Mouse (Mus musculus) embryonic facial prominence, embryonic 11.5 days (tissue): ENCODE data around the gene AC131692.1. TPM values are rescaled to one million over a fixed set of nuclear protein-coding genes. Genes with fewer than 3 reads are reported as not detected.

Experiments
- ATAC-seq: fragments of 200-750 bp; cut with Nextera tagmentation; replicated peaks from 2 replicates; pipeline ENCODE4 v1.8.0; 2017; ENCODE audit warnings: low read depth; ENCODE audit not compliant: insufficient number of reproducible peaks, low FRiP score, low TSS enrichment
- DNase-seq: peaks from one replicate; pipeline ENCODE4 v3.0.0-alpha.2; 2015; ENCODE audit warnings: low spot score
- H3K27ac ChIP-seq: fragments of 300-500 bp; sonication (generic); replicated peaks from 2 replicates; pipeline ENCODE4 v1.5.1; 2014; ENCODE audit warnings: mild to moderate bottlenecking, low read depth, low read length, control low read depth
- H3K27me3 ChIP-seq: fragments of 300-500 bp; sonication (generic); 2 replicates; pipeline ENCODE4 v1.6.1; 2014; ENCODE audit warnings: mild to moderate bottlenecking, low read length, moderate library complexity, mixed read lengths; ENCODE audit not compliant: control insufficient read depth, insufficient read depth
- H3K36me3 ChIP-seq: fragments of 300-500 bp; sonication (generic); replicated peaks from 2 replicates; pipeline ENCODE4 v1.6.1; 2014; ENCODE audit warnings: low read depth, mild to moderate bottlenecking, low read length, moderate library complexity, mixed read lengths; ENCODE audit not compliant: control insufficient read depth, insufficient read depth
- H3K4me1 ChIP-seq: fragments of 300-500 bp; sonication (generic); 2 replicates; pipeline ENCODE4 v1.6.1; 2014; ENCODE audit warnings: low read length, mixed read lengths; ENCODE audit not compliant: control insufficient read depth, insufficient read depth
- H3K4me2 ChIP-seq: fragments of 300-500 bp; sonication (generic); 2 replicates; pipeline ENCODE4 v1.6.1; 2014; ENCODE audit warnings: low read depth, mild to moderate bottlenecking, control low read depth, low read length, moderate library complexity
- H3K4me3 ChIP-seq: fragments of 300-500 bp; sonication (generic); 2 replicates; pipeline ENCODE4 v1.5.1; 2014; ENCODE audit warnings: low read depth, low read length, control low read depth
- H3K9ac ChIP-seq: fragments of 300-500 bp; sonication (generic); replicated peaks from 2 replicates; pipeline ENCODE4 v1.6.1; 2014; ENCODE audit warnings: mild to moderate bottlenecking, control low read depth, low read length
- H3K9me3 ChIP-seq: fragments of 300-500 bp; sonication (generic); replicated peaks from 2 replicates; pipeline ENCODE4 v1.6.1; 2016; ENCODE audit warnings: mild to moderate bottlenecking, low read length, inconsistent platforms, mixed read lengths; ENCODE audit not compliant: control insufficient read depth
- WGBS: fragments of 180-500 bp; shearing (Covaris S2); extraction: QIAGEN DNeasy Blood & Tissue Kit; methylation state at CpG from one replicate; pipeline ENCODE4 v1.1.7; 2014; 5-methylcytosine and 5-hydroxymethylcytosine counted together
- polyA plus RNA-seq: library from polyadenylated mRNA; unstranded; fragments of >200 nt; fragmentation: Nextera tagmentation; extraction: Ambion mirVana; gene quantifications from 2 replicates; pipeline ENCODE4 v1.2.1, GENCODE M21; 2014

The AC131692.1 gene
- polyA plus RNA-seq, 1 experiment from 2014 or later, result not detected

- no peak for DNase-seq
- Histone ChIP-seq H3K27ac (no peak overlapping the region), H3K9me3 (no peaks in the 10 kb centered on the region), H3K36me3 (no peaks in the 10 kb centered on the region; the same call in 1 of the 2 replicates), H3K4me1 (peaks cover 8% of the 10 kb centered on the region), H3K4me3 (peak overlapping the region; percentile 89), H3K4me2 (peak overlapping the region; percentile 95), H3K27me3 (no peaks in the 10 kb centered on the region), H3K9ac (peak overlapping the region; percentile 92)
- no peak for ATAC-seq
- WGBS, result 69% methylated on average over 5 of the region's 5 CpGs
Measured at GRCm38 (mm10) chr19:6062418-6062817, 31.8 kb upstream of the AC131692.1 start.

GRCm38 (mm10) chr19:6063081-6063480, 31.1 kb upstream of the AC131692.1 start:
- H3K4me2 ChIP-seq, result no peak overlapping the region
- no peak for ATAC-seq
- H3K27me3 ChIP-seq, result no peaks in the 10 kb centered on the region
- no peaks in the 10 kb centered on the region for H3K9me3 ChIP-seq
- no peaks in the 10 kb centered on the region; the same call in 1 of the 2 replicates for H3K36me3 ChIP-seq
- no peak overlapping the region for H3K9ac ChIP-seq
- peaks cover 8% of the 10 kb centered on the region for H3K4me1 ChIP-seq
- 94% methylated on average over 6 of the region's 6 CpGs for WGBS
- DNase-seq, result no peak
- no peak overlapping the region for H3K27ac ChIP-seq
- H3K4me3 ChIP-seq, result no peak overlapping the region

GRCm38 (mm10) chr19:6066571-6066970, 27.6 kb upstream of the AC131692.1 start:
- no peaks in the 10 kb centered on the region for H3K9me3 ChIP-seq
- H3K4me1 ChIP-seq, result peaks cover 8% of the 10 kb centered on the region
- H3K4me3 ChIP-seq, result peak overlapping the region; percentile 47
- 33% methylated on average over 5 of the region's 5 CpGs for WGBS
- no peaks in the 10 kb centered on the region for H3K27me3 ChIP-seq
- DNase-seq, result no peak
- H3K4me2 ChIP-seq, result peak overlapping the region; percentile 86
- ATAC-seq, result no peak
- no peak overlapping the region for H3K27ac ChIP-seq
- no peaks in the 10 kb centered on the region; the same call in none of the 2 replicates for H3K36me3 ChIP-seq
- peak overlapping the region; percentile 61 for H3K9ac ChIP-seq

- Histone ChIP-seq H3K27ac (peak overlapping the region; percentile 52; the same call in 1 of the 2 replicates), H3K36me3 (no peaks in the 10 kb centered on the region; the same call in none of the 2 replicates), H3K9ac (peak overlapping the region; percentile 61), H3K9me3 (no peaks in the 10 kb centered on the region), H3K4me3 (peak overlapping the region; percentile 47), H3K4me1 (peaks cover 6% of the 10 kb centered on the region), H3K4me2 (peak overlapping the region; percentile 86), H3K27me3 (no peaks in the 10 kb centered on the region)
- ATAC-seq (peak; percentile 57), DNase-seq (peak; percentile 88)
- under 1% methylated on average over 29 of the region's 30 CpGs for whole genome bisulfite sequencing
Measured at GRCm38 (mm10) chr19:6067011-6067723, 27.1 kb upstream of the AC131692.1 start.

- H3K36me3 ChIP-seq, result no peaks in the 10 kb centered on the region; the same call in none of the 2 replicates
- H3K4me2 ChIP-seq, result peak within 1 kb of the TSS; percentile 86
- H3K9ac ChIP-seq, result peak within 1 kb of the TSS; percentile 61
- no peaks in the 10 kb centered on the region for H3K9me3 ChIP-seq
- 9% methylated on average over 33 of the region's 33 CpGs for WGBS
- peaks cover 2% of the 10 kb centered on the region for H3K4me1 ChIP-seq
- DNase-seq (peak; percentile 93), ATAC-seq (peak; percentile 92)
- H3K27ac ChIP-seq, result peak within 1 kb of the TSS; percentile 52; the same call in 1 of the 2 replicates
- H3K4me3 ChIP-seq, result peak within 1 kb of the TSS; percentile 47
- no peaks in the 10 kb centered on the region for H3K27me3 ChIP-seq
Measured at GRCm38 (mm10) chr19:6067724-6068415, 26.3 kb upstream of the AC131692.1 start, which contains the start of gene Tm7sf2. Tm7sf2 (minus strand) TSS chr19:6068373.

- ATAC-seq, result no peak
- H3K36me3 ChIP-seq, result no peaks in the 10 kb centered on the region; the same call in none of the 2 replicates
- no peak overlapping the region for H3K27ac ChIP-seq
- DNase-seq, result no peak
- no peak overlapping the region for H3K9ac ChIP-seq
- H3K9me3 ChIP-seq, result no peaks in the 10 kb centered on the region
- H3K4me1 ChIP-seq, result peaks cover 2% of the 10 kb centered on the region
- H3K27me3 ChIP-seq, result no peaks in the 10 kb centered on the region
- H3K4me2 ChIP-seq, result no peak overlapping the region
- 82% methylated on average over 4 of the region's 4 CpGs for WGBS
- no peak overlapping the region for H3K4me3 ChIP-seq
Measured at GRCm38 (mm10) chr19:6068951-6069350, 25.3 kb upstream of the AC131692.1 start.

GRCm38 (mm10) chr19:6069851-6070250, 24.4 kb upstream of the AC131692.1 start:
- H3K4me2 ChIP-seq, result no peak overlapping the region
- no peak overlapping the region for H3K27ac ChIP-seq
- no peaks in the 10 kb centered on the region for H3K9me3 ChIP-seq
- H3K9ac ChIP-seq, result no peak overlapping the region
- ATAC-seq (no peak), DNase-seq (no peak)
- no peaks in the 10 kb centered on the region for H3K27me3 ChIP-seq
- no peak overlapping the region for H3K4me3 ChIP-seq
- no peaks in the 10 kb centered on the region; the same call in none of the 2 replicates for H3K36me3 ChIP-seq
- 92% methylated on average over 10 of the region's 10 CpGs for WGBS
- H3K4me1 ChIP-seq, result peaks cover 2% of the 10 kb centered on the region
